Mouse (Mus musculus): ENCODE measurements around the gene Tmem39a. TPM values are rescaled to one million over a fixed set of nuclear protein-coding genes. Genes with fewer than 3 reads are reported as not detected.
A peak's percentile ranks its signal among the peaks of the same experiment; 100 is the strongest.

The Tmem39a gene
- total RNA-seq, 2 experiments from 2014 or later = 16.9 to 23.5 TPM

GRCm38 (mm10) chr16:38587163-38587562, 28.7 kb downstream of the Tmem39a start:
- no peak for DNase-seq (ENCODE audit: extremely low spot score in 1 of 2, low spot score in 1 of 2)

GRCm38 (mm10) chr16:38587572-38587971, 29.1 kb downstream of the Tmem39a start:
- no peak for DNase-seq (ENCODE audit: extremely low spot score in 1 of 2, low spot score in 1 of 2)

GRCm38 (mm10) chr16:38591506-38591905, 33.0 kb downstream of the Tmem39a start:
- DNase-seq (ENCODE audit: extremely low spot score in 1 of 2, low spot score in 1 of 2) = no peak

GRCm38 (mm10) chr16:38592026-38592678, 33.7 kb downstream of the Tmem39a start:
- DNase-seq (ENCODE audit: extremely low spot score in 1 of 2, low spot score in 1 of 2) = no peak

- no peak for DNase-seq (ENCODE audit: extremely low spot score in 1 of 2, low spot score in 1 of 2)
Measured at GRCm38 (mm10) chr16:38592946-38593345, 34.4 kb downstream of the Tmem39a start.

GRCm38 (mm10) chr16:38594435-38594834, 35.9 kb downstream of the Tmem39a start:
- DNase-seq (ENCODE audit: extremely low spot score in 1 of 2, low spot score in 1 of 2) = no peak

- no peak for DNase-seq (ENCODE audit: extremely low spot score in 1 of 2, low spot score in 1 of 2)
Measured at GRCm38 (mm10) chr16:38596099-38596498, 37.6 kb downstream of the Tmem39a start.

GRCm38 (mm10) chr16:38596651-38597050, 38.2 kb downstream of the Tmem39a start:
- no peak for DNase-seq (ENCODE audit: extremely low spot score in 1 of 2, low spot score in 1 of 2)

GRCm38 (mm10) chr16:38598986-38599680, 40.6 kb downstream of the Tmem39a start:
- no peak for DNase-seq (ENCODE audit: extremely low spot score in 1 of 2, low spot score in 1 of 2)

- no peak for DNase-seq (ENCODE audit: extremely low spot score in 1 of 2, low spot score in 1 of 2)
Measured at GRCm38 (mm10) chr16:38602989-38603804, 44.7 kb downstream of the Tmem39a start.

- DNase-seq (ENCODE audit: extremely low spot score in 1 of 2, low spot score in 1 of 2) = no peak
Measured at GRCm38 (mm10) chr16:38606509-38606908, 48.0 kb downstream of the Tmem39a start.

GRCm38 (mm10) chr16:38608687-38609086, 50.2 kb downstream of the Tmem39a start:
- DNase-seq (ENCODE audit: extremely low spot score in 1 of 2, low spot score in 1 of 2) = no peak

GRCm38 (mm10) chr16:38609092-38609491, 50.6 kb downstream of the Tmem39a start:
- DNase-seq (ENCODE audit: extremely low spot score in 1 of 2, low spot score in 1 of 2) = no peak

GRCm38 (mm10) chr16:38612646-38613045, 54.1 kb downstream of the Tmem39a start:
- no peak for DNase-seq (ENCODE audit: extremely low spot score in 1 of 2, low spot score in 1 of 2)

GRCm38 (mm10) chr16:38613646-38614045, 55.1 kb downstream of the Tmem39a start:
- no peak for DNase-seq (ENCODE audit: extremely low spot score in 1 of 2, low spot score in 1 of 2)

GRCm38 (mm10) chr16:38617977-38618376, 59.5 kb downstream of the Tmem39a start:
- DNase-seq (ENCODE audit: extremely low spot score in 1 of 2, low spot score in 1 of 2) = no peak

- peak; percentile 66 to 88 for DNase-seq (ENCODE audit: extremely low spot score in 1 of 2, low spot score in 1 of 2)
Measured at GRCm38 (mm10) chr16:38619054-38619453, 60.6 kb downstream of the Tmem39a start.

GRCm38 (mm10) chr16:38620696-38621450, 62.4 kb downstream of the Tmem39a start:
- no peak for DNase-seq (ENCODE audit: extremely low spot score in 1 of 2, low spot score in 1 of 2)

GRCm38 (mm10) chr16:38622283-38622682, 63.8 kb downstream of the Tmem39a start:
- DNase-seq (ENCODE audit: extremely low spot score in 1 of 2, low spot score in 1 of 2) = no peak

- no peak for DNase-seq (ENCODE audit: extremely low spot score in 1 of 2, low spot score in 1 of 2)
Measured at GRCm38 (mm10) chr16:38624303-38624702, 65.8 kb downstream of the Tmem39a start.
